Mouse (Mus musculus) embryonic facial prominence, embryonic 10.5 days (tissue): ENCODE data around the gene 2410137M14Rik. TPM values are rescaled to one million over a fixed set of nuclear protein-coding genes. Genes with fewer than 3 reads are reported as not detected.

ENCODE experiments used
- DNase-seq: peaks from one replicate; pipeline ENCODE4 v3.0.0-alpha.2; 2017; ENCODE audit warnings: low spot score
- H3K27ac ChIP-seq: fragments of 300-500 bp; sonication (generic); replicated peaks from 2 replicates; pipeline ENCODE4 v1.5.1; 2016; ENCODE audit warnings: mild to moderate bottlenecking
- H3K27me3 ChIP-seq: fragments of 300-500 bp; sonication (generic); replicated peaks from 2 replicates; pipeline ENCODE4 v1.6.1; 2016; ENCODE audit warnings: low read depth, mild to moderate bottlenecking; ENCODE audit not compliant: poor library complexity, severe bottlenecking
- H3K36me3 ChIP-seq: fragments of 300-500 bp; sonication (generic); replicated peaks from 2 replicates; pipeline ENCODE4 v1.6.1; 2016; ENCODE audit warnings: mild to moderate bottlenecking, moderate library complexity
- H3K4me1 ChIP-seq: fragments of 300-500 bp; sonication (generic); 2 replicates; pipeline ENCODE4 v1.6.1; 2016
- H3K4me3 ChIP-seq: fragments of 300-500 bp; sonication (generic); 2 replicates; pipeline ENCODE4 v1.5.1; 2016; ENCODE audit warnings: mild to moderate bottlenecking, moderate library complexity
- H3K9me3 ChIP-seq: fragments of 300-500 bp; sonication (generic); 2 replicates; pipeline ENCODE4 v1.6.1; 2016; ENCODE audit warnings: mild to moderate bottlenecking
- WGBS: fragments of 180-500 bp; shearing (Covaris S2); methylation state at CpG from one replicate; pipeline ENCODE4 v1.1.7; 2016; 5-methylcytosine and 5-hydroxymethylcytosine counted together
- polyA plus RNA-seq: library from polyadenylated mRNA; unstranded; fragments of >200 nt; fragmentation: Nextera tagmentation; extraction: Ambion mirVana; gene quantifications from 2 replicates; pipeline ENCODE4 v1.2.1, GENCODE M21; 2016

The 2410137M14Rik gene
- polyA plus RNA-seq, 1 experiment from 2014 or later, result not detected

DNA sequence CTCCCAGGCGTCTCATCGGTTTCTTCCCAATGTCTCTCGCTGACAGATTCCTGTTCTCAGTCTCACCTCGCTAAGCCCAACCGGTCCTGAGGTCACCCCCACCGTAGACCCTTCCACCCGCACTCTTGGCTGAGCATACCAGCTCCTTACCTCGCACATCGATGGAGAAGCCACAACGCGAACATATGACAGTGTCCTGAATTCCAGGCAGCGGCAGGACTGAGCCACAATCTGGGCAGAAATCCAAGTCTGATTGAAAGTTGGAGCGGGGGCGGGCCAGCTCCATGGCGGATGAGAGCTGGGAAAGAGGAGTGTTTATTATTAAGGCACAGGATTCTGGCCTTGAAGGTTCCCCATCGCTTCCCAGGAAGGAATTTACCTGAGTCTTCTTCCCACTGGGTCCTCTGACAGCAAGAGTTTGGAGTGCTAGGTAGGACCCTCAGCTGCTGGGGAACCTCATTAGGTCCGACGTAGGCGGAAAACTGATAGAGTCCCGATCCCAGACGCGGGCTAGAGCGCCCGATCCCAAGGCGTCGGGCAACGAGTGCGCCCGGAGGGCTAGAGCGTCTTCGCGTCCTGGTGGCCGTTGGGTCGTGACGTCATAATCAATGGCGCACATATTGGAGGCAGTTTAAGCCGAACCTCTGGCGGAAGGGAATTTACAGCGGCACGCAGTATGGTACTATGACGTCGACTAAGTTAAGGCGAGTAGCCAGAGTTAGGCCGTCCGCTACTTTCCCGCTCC is 22.9 kb downstream of the 2410137M14Rik start, which contains the start of the genes Znrd1 and Znrd1as:
Gene Znrd1, minus strand, starts transcription at position 561 of the 745 bp plus-strand sequence.
Gene Znrd1as, plus strand, starts transcription at position 594 of the 745 bp plus-strand sequence.
- Histone ChIP-seq H3K9me3 (no peaks in the 10 kb centered on the region), H3K4me3 (peak within 1 kb of the TSS; percentile 76), H3K36me3 (peaks cover 35% of the 10 kb centered on the region), H3K27me3 (no peaks in the 10 kb centered on the region), H3K27ac (peak within 1 kb of the TSS; percentile 90), H3K4me1 (peaks cover 16% of the 10 kb centered on the region)
- peak; percentile 96 for DNase-seq
- WGBS, result under 1% methylated on average over 46 of the region's 46 CpGs

DNA sequence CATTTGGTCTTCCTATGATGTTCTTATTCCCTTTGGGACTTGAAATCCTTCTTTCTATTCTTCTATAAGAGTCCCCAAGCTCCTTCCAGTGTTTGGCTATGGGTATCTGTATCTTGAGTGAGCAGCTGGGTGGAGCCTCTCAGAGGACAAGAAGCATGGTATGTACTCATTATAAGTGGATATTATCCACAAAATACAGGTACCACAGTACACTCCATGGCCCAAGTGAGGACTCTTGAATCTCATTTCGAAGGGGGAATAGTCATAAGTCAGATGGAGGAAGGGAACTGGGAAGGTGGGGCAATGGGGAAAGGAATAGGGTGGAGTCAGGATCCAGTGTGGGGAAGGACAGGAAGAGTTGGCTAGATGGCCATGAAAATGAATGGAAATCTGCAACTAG is 28.0 kb downstream of the 2410137M14Rik start:
- no peak overlapping the region for H3K27ac ChIP-seq
- DNase-seq, result no peak
- WGBS, result 70% methylated on average over 1 of the region's 1 CpGs
- H3K4me1 ChIP-seq, result peaks cover 17% of the 10 kb centered on the region
- H3K27me3 ChIP-seq, result peaks cover 13% of the 10 kb centered on the region
- peaks cover 51% of the 10 kb centered on the region for H3K36me3 ChIP-seq
- H3K9me3 ChIP-seq, result no peaks in the 10 kb centered on the region
- H3K4me3 ChIP-seq, result no peak overlapping the region

DNA sequence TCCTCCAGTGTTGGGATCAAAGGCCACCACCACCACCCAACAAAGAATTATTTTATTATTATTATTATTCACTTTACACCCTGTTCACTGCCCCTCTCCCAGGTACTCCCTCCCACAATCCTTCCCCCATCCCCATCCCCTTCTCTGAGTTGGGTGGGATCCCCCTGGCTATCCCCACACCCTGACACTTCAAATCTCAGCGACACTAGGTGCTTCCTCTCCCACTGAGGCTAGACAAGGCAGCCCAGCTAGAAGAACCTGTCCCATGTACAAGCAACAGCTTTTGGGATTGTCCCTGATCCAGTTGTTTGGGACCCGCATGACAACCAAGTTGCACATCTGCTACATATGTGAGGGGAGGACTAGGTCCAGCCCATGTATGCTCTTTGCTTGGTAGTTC is 28.4 kb downstream of the 2410137M14Rik start:
- H3K27me3 ChIP-seq, result peaks cover 18% of the 10 kb centered on the region
- 81% methylated on average over 2 of the region's 2 CpGs for WGBS
- H3K4me1 ChIP-seq, result peaks cover 17% of the 10 kb centered on the region
- no peaks in the 10 kb centered on the region for H3K9me3 ChIP-seq
- H3K27ac ChIP-seq, result no peak overlapping the region
- DNase-seq, result no peak
- peaks cover 51% of the 10 kb centered on the region for H3K36me3 ChIP-seq
- H3K4me3 ChIP-seq, result no peak overlapping the region

DNA sequence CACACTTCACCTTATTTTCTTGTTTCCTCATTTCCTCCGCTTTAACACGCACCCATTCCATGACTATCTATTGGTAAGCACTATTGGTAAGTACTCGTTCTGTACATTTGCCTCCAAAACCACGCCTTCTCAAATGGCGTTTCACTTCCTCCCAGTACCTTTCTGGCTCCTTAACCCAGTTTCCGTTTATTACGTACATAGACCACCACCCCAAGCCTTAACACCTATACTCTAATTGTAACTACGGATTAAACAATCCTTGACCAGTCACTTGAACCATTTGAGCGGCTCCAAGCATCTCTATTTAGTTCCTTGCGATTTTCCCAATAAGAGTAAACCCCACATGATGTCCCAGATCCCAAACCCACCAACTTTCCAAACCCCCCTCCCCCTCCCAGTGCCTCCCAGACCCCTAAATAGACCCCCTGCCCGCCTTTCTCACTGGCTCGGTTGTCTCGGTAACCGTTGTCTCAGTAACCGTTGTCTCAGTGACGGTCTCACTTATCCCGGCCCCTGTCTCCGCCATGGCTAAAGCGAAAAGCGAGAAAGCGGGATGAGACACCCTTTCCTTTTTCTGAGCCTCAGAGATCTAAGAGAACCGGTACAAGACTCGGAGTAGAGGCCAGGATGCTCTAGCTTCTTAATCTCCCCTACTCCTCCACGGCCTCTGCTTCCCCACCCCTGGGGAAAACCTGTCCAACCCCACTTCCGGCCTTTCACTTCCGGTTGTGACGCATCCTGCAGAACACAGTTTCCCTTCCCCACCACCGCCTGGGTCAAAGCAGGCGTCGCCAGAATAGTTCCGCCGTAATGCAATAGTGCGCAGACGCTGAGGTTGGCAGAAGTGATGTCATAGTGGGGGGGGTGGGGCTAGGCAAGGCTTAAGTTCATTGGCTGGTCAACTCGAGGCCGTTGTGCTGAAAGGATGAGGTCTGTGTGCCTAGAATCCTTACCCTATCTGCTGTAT is 29.8 kb downstream of the 2410137M14Rik start, which contains the start of gene Ppp1r11:
Gene Ppp1r11, minus strand, starts transcription at position 761 of the 967 bp plus-strand sequence.
- peaks cover 45% of the 10 kb centered on the region for H3K36me3 ChIP-seq
- DNase-seq, result peak; percentile 98
- peak within 1 kb of the TSS; percentile 87 for H3K27ac ChIP-seq
- 4% methylated on average over 36 of the region's 36 CpGs for WGBS
- H3K9me3 ChIP-seq, result no peaks in the 10 kb centered on the region
- H3K4me1 ChIP-seq, result peaks cover 27% of the 10 kb centered on the region
- H3K4me3 ChIP-seq, result peak within 1 kb of the TSS; percentile 83
- H3K27me3 ChIP-seq, result peaks cover 31% of the 10 kb centered on the region

DNA sequence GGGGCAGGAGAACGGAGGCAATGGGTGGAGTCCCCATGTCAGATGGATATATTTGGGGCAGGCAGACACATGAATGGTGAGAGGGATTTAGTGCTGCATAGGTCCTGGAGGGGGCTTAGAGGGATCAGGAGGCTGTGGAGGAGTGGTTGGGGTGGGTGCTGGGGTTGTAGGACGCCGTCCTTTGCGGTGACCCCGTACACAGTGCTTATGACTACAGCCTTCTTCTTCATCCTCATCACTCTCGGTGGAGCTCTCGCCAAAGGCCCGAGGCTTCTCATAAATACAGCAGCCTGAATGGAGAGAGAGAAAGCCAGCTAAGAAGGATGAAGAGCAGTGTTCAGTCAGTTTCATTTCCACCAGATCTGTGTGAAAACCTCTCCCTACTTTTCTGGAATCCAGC is 31.8 kb downstream of the 2410137M14Rik start:
- no peak for DNase-seq
- Histone ChIP-seq H3K27ac (no peak overlapping the region), H3K27me3 (peaks cover 51% of the 10 kb centered on the region), H3K9me3 (no peaks in the 10 kb centered on the region), H3K4me3 (no peak overlapping the region), H3K36me3 (peaks cover 26% of the 10 kb centered on the region), H3K4me1 (peaks cover 29% of the 10 kb centered on the region)
- 91% methylated on average over 8 of the region's 8 CpGs for WGBS

DNA sequence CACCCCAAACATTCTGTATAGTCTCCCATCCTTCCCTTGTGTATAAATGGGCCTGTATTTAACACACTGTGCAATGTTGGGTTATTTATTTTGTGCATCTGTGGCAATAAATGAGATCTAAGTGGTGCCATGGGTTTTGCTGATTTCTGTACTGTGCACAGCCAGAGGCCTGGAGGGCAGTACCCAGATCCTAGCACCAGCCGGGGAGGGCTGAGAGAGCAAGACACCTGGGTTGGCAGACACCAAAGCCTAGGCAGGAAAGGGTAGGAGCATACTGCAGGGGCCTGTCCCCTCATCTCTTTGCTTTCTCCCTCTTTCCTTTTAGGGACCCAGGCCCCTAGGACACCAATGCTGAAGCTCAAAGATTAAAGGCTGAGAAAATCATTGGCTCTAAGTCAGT is 32.8 kb downstream of the 2410137M14Rik start:
- Histone ChIP-seq H3K27ac (no peak overlapping the region), H3K4me3 (no peak overlapping the region), H3K36me3 (peaks cover 17% of the 10 kb centered on the region), H3K27me3 (peaks cover 61% of the 10 kb centered on the region), H3K4me1 (peaks cover 34% of the 10 kb centered on the region), H3K9me3 (no peaks in the 10 kb centered on the region)
- 83% methylated on average over 1 of the region's 1 CpGs for WGBS
- no peak for DNase-seq

DNA sequence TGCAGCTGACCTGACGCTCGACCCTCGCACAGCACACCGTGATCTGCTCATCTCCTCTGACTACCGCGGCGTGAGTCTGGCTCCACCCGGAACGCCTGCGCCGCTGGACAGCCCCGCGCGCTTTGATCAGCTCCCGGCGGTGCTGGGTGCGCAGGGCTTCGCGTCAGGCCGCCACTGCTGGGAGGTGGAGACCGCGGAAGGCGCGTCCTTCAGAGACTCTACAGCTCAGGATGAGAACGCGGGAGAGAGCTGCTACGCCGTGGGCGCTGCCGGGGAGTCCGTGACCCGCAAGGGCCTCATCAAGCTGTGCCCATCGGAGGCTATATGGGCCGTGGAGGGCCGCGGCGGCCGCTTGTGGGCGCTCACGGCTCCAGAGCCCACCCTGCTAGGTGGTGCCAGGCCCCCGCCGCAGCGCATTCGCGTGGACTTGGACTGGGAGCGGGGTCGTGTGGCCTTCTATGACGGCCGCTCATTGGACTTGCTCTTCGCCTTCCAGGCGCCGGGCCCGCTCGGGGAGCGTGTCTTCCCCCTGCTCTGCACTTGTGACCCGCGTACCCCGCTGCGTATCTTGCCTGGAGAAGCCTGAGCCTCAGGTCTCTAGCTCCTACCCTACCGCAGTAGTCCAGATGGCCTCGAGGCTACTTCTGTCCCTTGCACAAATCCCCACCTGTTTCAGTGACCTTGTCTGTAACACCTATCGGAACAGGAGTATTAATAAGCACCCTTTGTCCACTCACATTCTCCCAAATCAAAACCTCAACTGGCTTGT is 33.8 kb downstream of the 2410137M14Rik start:
- peaks cover 14% of the 10 kb centered on the region for H3K36me3 ChIP-seq
- H3K4me3 ChIP-seq, result peak overlapping the region; percentile 61
- WGBS, result under 1% methylated on average over 62 of the region's 62 CpGs
- peak; percentile 76 for DNase-seq
- peaks cover 41% of the 10 kb centered on the region for H3K4me1 ChIP-seq
- peaks cover 72% of the 10 kb centered on the region for H3K27me3 ChIP-seq
- no peaks in the 10 kb centered on the region for H3K9me3 ChIP-seq
- H3K27ac ChIP-seq, result peak overlapping the region; percentile 78

DNA sequence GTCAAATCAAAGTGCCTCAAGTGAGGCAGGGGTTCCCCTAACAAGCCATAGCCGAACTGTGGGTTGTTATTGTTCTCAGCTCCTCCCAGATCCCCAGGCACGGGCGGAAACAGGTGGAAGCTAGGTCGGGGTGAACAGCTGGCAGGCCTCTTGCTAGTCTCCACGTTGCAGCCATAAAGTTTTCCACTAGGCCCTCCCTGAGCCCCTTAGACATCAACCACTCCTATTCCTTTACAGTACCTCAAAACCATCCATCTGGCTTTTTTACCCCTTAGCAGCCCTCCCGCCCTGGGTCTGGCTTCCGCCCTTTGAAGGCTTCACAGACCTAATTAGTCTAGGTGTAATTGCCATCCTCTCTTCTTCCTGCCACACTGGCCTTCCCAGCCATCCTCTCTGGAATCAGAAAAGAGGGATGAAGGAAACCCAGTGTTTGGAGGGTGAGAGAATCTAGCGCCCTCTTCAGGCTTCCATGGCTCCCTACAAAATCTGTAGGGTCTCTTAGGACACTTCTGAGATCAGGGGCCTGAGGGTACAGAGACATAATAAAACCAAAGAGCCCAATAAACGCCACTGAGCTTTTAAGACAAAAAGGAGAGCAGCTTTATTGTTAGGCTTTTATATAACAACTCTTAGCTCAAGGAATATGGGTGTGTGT is 36.8 kb downstream of the 2410137M14Rik start:
- no peaks in the 10 kb centered on the region for H3K9me3 ChIP-seq
- WGBS, result 18% methylated on average over 9 of the region's 9 CpGs
- peak; percentile 21 for DNase-seq
- H3K36me3 ChIP-seq, result peaks cover 11% of the 10 kb centered on the region
- no peak overlapping the region for H3K4me3 ChIP-seq
- H3K27ac ChIP-seq, result no peak overlapping the region
- peaks cover 94% of the 10 kb centered on the region for H3K27me3 ChIP-seq
- peaks cover 31% of the 10 kb centered on the region for H3K4me1 ChIP-seq

DNA sequence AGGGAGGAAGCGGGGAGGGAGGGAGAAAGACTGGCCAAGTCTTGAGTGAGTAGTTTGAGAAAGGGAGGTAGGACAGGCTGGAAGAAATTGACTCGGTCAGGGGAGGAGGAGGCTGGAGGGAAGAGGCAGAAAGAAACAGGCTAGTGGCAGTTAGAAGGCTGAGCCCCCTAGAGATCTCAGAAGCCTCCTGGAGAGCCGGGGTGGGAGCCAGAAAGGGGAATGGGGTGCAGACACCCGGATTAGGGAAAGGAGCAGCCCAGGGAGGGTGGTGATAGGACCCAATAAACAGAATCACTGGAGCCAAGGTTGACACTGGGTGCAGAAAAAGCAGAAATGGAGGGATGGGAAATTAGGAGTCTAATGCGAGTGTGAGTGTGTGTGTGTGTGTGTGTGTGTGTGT is 37.3 kb downstream of the 2410137M14Rik start:
- Histone ChIP-seq H3K27ac (no peak overlapping the region), H3K4me3 (peak overlapping the region; percentile 51; the same call in 1 of the 2 replicates), H3K9me3 (no peaks in the 10 kb centered on the region), H3K4me1 (peaks cover 31% of the 10 kb centered on the region), H3K27me3 (peaks cover 88% of the 10 kb centered on the region), H3K36me3 (peaks cover 5% of the 10 kb centered on the region)
- peak; percentile 12 for DNase-seq
- WGBS, result 28% methylated on average over 5 of the region's 5 CpGs

DNA sequence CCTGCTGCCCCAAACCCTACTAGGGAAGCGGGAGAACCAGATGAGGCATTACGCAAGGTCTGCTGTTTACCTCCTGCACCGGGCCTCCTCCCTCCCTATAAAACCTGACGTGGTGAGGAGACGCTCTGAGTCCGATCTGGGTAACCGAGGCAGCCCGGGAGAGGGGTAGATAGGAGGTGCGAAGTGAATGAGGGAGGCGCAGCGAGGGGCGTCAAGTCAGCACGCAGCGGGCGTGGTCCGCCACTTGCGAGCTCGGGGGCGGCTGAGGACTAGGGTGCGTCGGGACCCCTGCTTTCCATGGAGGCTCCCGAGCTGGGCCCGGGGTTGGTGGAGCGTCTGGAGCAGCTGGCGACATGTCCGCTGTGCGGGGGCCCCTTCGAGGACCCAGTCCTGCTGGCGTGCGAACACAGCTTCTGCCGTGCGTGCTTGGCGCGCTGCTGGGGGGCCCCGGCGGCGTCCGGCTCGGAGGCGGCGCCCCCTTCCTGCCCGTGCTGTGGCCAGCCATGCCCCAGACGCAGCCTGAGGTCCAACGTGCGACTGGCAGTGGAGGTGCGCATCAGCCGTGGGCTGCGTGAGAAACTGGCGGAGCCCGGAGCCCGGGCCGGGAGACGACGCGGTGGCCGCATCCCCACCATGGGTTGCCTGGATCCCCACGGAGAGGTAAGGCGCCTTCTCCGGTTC is 38.1 kb downstream of the 2410137M14Rik start, which contains the start of gene Rnf39:
Gene Rnf39, plus strand, starts transcription at position 128 of the 681 bp plus-strand sequence.
- no peak within 1 kb of the TSS for H3K27ac ChIP-seq
- peak; percentile 47 for DNase-seq
- H3K36me3 ChIP-seq, result no peaks in the 10 kb centered on the region
- peaks cover 31% of the 10 kb centered on the region for H3K4me1 ChIP-seq
- peak within 1 kb of the TSS; percentile 51 for H3K4me3 ChIP-seq
- peaks cover 81% of the 10 kb centered on the region for H3K27me3 ChIP-seq
- H3K9me3 ChIP-seq, result no peaks in the 10 kb centered on the region
- 3% methylated on average over 59 of the region's 59 CpGs for WGBS

DNA sequence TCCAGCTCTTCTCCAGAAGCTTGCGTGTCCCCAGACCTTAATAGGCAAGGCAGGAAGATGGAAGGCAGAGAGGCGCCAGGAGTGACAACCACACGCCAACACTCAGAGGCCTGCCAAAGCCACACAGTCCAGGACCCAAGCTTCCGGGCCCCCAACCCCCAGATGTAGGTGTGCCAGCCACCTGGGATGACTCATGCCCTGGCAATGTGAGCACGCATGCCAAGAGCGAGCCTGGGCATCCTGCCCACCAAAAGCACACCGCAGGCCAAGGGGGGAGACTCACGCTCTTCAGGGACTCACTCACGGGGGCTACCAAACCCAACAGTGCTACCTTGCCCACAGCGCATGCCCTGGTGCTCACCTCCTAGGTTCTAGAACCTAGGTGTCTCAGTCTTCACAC is 38.6 kb downstream of the 2410137M14Rik start:
- no peak overlapping the region for H3K27ac ChIP-seq
- H3K4me1 ChIP-seq, result peaks cover 25% of the 10 kb centered on the region
- no peaks in the 10 kb centered on the region for H3K9me3 ChIP-seq
- no peaks in the 10 kb centered on the region for H3K36me3 ChIP-seq
- H3K27me3 ChIP-seq, result peaks cover 75% of the 10 kb centered on the region
- 63% methylated on average over 10 of the region's 10 CpGs for WGBS
- DNase-seq, result no peak
- peak overlapping the region; percentile 51 for H3K4me3 ChIP-seq
